In genomic region chr11:114486455-114486854, GRCm38 (mm10) we compare ENCODE assay signal across 14 mouse cellular contexts.
DNase-seq lines count a peak whose midpoint lies in the region; ATAC-seq and TF ChIP-seq lines count a peak whose summit lies in the region.
"Had no signal": no experiment of that assay in that cellular context is flagged by ENCODE, and none has a peak within 500 bp of the region (broad histone marks: within the 10 kb centered on the region; RNA-seq: fewer than 3 reads in every experiment).

No protein-coding gene starts in this region.

- H3K4me2 ChIP-seq in hindbrain, embryonic 15.5 days: no peak overlapping the region
- H3K4me2 ChIP-seq in hindbrain, embryonic 11.5 days (replicated peaks; ENCODE audit: low read depth, low read length): no peak overlapping the region
- H3K4me2 ChIP-seq in forebrain, embryonic 15.5 days (replicated peaks): no peak overlapping the region
- H3K4me2 ChIP-seq: heart, embryonic 11.5 days had no signal

- peaks cover 31% of the 10 kb centered on the region for H3K4me1 ChIP-seq in hindbrain, embryonic 15.5 days (replicated peaks)
- H3K4me1 ChIP-seq in hindbrain, embryonic 11.5 days (replicated peaks; ENCODE audit: control insufficient read depth, insufficient read depth, low read length): no peaks in the 10 kb centered on the region
- H3K4me1 ChIP-seq in E14TG2a.4 (replicated peaks; ENCODE audit: low read depth, low read length): peaks cover 35% of the 10 kb centered on the region
- peaks cover 24% of the 10 kb centered on the region for H3K4me1 ChIP-seq in forebrain, embryonic 15.5 days

- no peak overlapping the region for H3K9ac ChIP-seq in hindbrain, embryonic 15.5 days
- H3K9ac ChIP-seq in hindbrain, embryonic 11.5 days (ENCODE audit: low read depth, low read length): no peak overlapping the region
- H3K9ac ChIP-seq in forebrain, embryonic 15.5 days (replicated peaks): no peak overlapping the region
- H3K9ac ChIP-seq: liver, embryonic 15.5 days had no signal

- H3K4me3 ChIP-seq in hindbrain, embryonic 15.5 days: no peak overlapping the region
- H3K4me3 ChIP-seq in hindbrain, embryonic 11.5 days (ENCODE audit: low read depth, low read length): no peak overlapping the region
- peak overlapping the region; percentile 58 for H3K4me3 ChIP-seq in E14TG2a.4 (replicated peaks; ENCODE audit: low read length)
- H3K4me3 ChIP-seq in forebrain, embryonic 15.5 days: no peak overlapping the region
- H3K4me3 ChIP-seq: liver, embryonic 15.5 days had no signal

- H3K27ac ChIP-seq in hindbrain, embryonic 15.5 days (replicated peaks): no peak overlapping the region
- no peak overlapping the region for H3K27ac ChIP-seq in hindbrain, embryonic 11.5 days (ENCODE audit: low read depth, low read length)
- no peak overlapping the region for H3K27ac ChIP-seq in forebrain, embryonic 15.5 days (replicated peaks)
- H3K27ac ChIP-seq: liver, embryonic 15.5 days had no signal

- H3K36me3 ChIP-seq in hindbrain, embryonic 15.5 days: no peaks in the 10 kb centered on the region
- H3K36me3 ChIP-seq in hindbrain, embryonic 11.5 days (ENCODE audit: control insufficient read depth, insufficient read depth, low read length): no peaks in the 10 kb centered on the region
- no peaks in the 10 kb centered on the region for H3K36me3 ChIP-seq in E14TG2a.4 (ENCODE audit: insufficient read depth, low read length)
- H3K36me3 ChIP-seq in forebrain, embryonic 15.5 days: no peaks in the 10 kb centered on the region
- H3K36me3 ChIP-seq: liver, embryonic 15.5 days had no signal

- no peak for DNase-seq in hindbrain, embryonic 11.5 days (ENCODE audit: low spot score)
- peak; percentile 94 for DNase-seq in brain, adult 2 months (ENCODE audit: low read depth, low spot score)
- DNase-seq in embryo, embryonic 10.5 days (ENCODE audit: low spot score): no peak
- DNase-seq in ovary, postnatal 36 days (ENCODE audit: low spot score): no peak
- DNase-seq: gastrocnemius, postnatal 14 days; heart, postnatal 4 days; kidney, adult 18-20 months; kidney, postnatal 25 days; thymus, adult 2 months had no signal

- no peaks in the 10 kb centered on the region for H3K9me3 ChIP-seq in hindbrain, embryonic 15.5 days
- no peaks in the 10 kb centered on the region for H3K9me3 ChIP-seq in hindbrain, embryonic 11.5 days (ENCODE audit: control insufficient read depth, low read length)
- no peaks in the 10 kb centered on the region for H3K9me3 ChIP-seq in E14TG2a.4 (ENCODE audit: low read length)
- H3K9me3 ChIP-seq in forebrain, embryonic 15.5 days: no peaks in the 10 kb centered on the region
- H3K9me3 ChIP-seq: liver, embryonic 15.5 days had no signal

- no peak for TF ChIP-seq CTCF in E14TG2a.4 (conservative IDR thresholded peaks at IDR 0.05; ENCODE audit: low read length)

- H3K27me3 ChIP-seq in hindbrain, embryonic 15.5 days: peaks cover 5% of the 10 kb centered on the region; the same call in 1 of the 2 replicates
- no peaks in the 10 kb centered on the region for H3K27me3 ChIP-seq in hindbrain, embryonic 11.5 days (ENCODE audit: control insufficient read depth, insufficient read depth, low read length)
- H3K27me3 ChIP-seq in E14TG2a.4 (ENCODE audit: insufficient read depth, low read length): peaks cover 30% of the 10 kb centered on the region
- no peaks in the 10 kb centered on the region for H3K27me3 ChIP-seq in forebrain, embryonic 15.5 days

- 0 out of 2 replicates have a peak, but pooled peaks have one; percentile 15 for ATAC-seq in hindbrain, embryonic 15.5 days (ENCODE audit: low FRiP score, low read depth)
- ATAC-seq in hindbrain, embryonic 11.5 days (ENCODE audit: low FRiP score): no peak
- ATAC-seq in forebrain, embryonic 15.5 days (replicated peaks): peak; percentile 57; the same call in 1 of the 2 replicates

- WGBS in hindbrain, embryonic 15.5 days: 24% methylated on average over 8 of the region's 8 CpGs
- WGBS in hindbrain, embryonic 11.5 days: 33% methylated on average over 8 of the region's 8 CpGs
- WGBS in forebrain, embryonic 15.5 days: 50% methylated on average over 8 of the region's 8 CpGs
